Mouse (Mus musculus) midbrain, embryonic 11.5 days (tissue): ENCODE results near the gene Cav2. TPM values are rescaled to one million over a fixed set of nuclear protein-coding genes. Genes with fewer than 3 reads are reported as not detected.

Source experiments
- ATAC-seq: fragments of 200-750 bp; cut with Nextera tagmentation; 2 replicates; pipeline ENCODE4 v1.8.0; 2017; ENCODE audit warnings: moderate TSS enrichment, moderate library complexity; ENCODE audit not compliant: low FRiP score
- DNase-seq: peaks from one replicate; pipeline ENCODE4 v3.0.0; 2015; ENCODE audit warnings: low spot score; ENCODE audit errors: missing footprints
- H3K27ac ChIP-seq: fragments of 300-500 bp; sonication (generic); 2 replicates; pipeline ENCODE4 v1.5.1; 2014; ENCODE audit warnings: low read depth, low read length
- H3K27me3 ChIP-seq: fragments of 300-500 bp; sonication (generic); 2 replicates; pipeline ENCODE4 v1.6.1; 2014; ENCODE audit warnings: mild to moderate bottlenecking, low read length, moderate library complexity, mixed read lengths; ENCODE audit not compliant: control insufficient read depth, insufficient read depth
- H3K36me3 ChIP-seq: fragments of 300-500 bp; sonication (generic); 2 replicates; pipeline ENCODE4 v1.6.1; 2014; ENCODE audit warnings: mild to moderate bottlenecking, low read length, moderate library complexity, mixed read lengths; ENCODE audit not compliant: control insufficient read depth, insufficient read depth
- H3K4me1 ChIP-seq: fragments of 300-500 bp; sonication (generic); 2 replicates; pipeline ENCODE4 v1.6.1; 2014; ENCODE audit warnings: low read length; ENCODE audit not compliant: control insufficient read depth, insufficient read depth
- H3K4me2 ChIP-seq: fragments of 300-500 bp; sonication (generic); 2 replicates; pipeline ENCODE4 v1.6.1; 2014; ENCODE audit warnings: mild to moderate bottlenecking, moderate library complexity
- H3K4me3 ChIP-seq: fragments of 300-500 bp; sonication (generic); 2 replicates; pipeline ENCODE4 v1.5.1; 2014; ENCODE audit warnings: low read depth, low read length
- H3K9ac ChIP-seq: fragments of 300-500 bp; sonication (generic); 2 replicates; pipeline ENCODE4 v1.6.1; 2014; ENCODE audit warnings: low read length
- H3K9me3 ChIP-seq: fragments of 300-500 bp; sonication (generic); 2 replicates; pipeline ENCODE4 v1.6.1; 2016; ENCODE audit warnings: low read length; ENCODE audit not compliant: control insufficient read depth
- WGBS: fragments of 180-500 bp; shearing (Covaris S2); extraction: QIAGEN DNeasy Blood & Tissue Kit; methylation state at CpG from one replicate; pipeline ENCODE4 v1.1.7; 2014; 5-methylcytosine and 5-hydroxymethylcytosine counted together
- polyA plus RNA-seq: library from polyadenylated mRNA; unstranded; fragments of >200 nt; fragmentation: Nextera tagmentation; extraction: Ambion mirVana; gene quantifications from 2 replicates; pipeline ENCODE4 v1.2.1, GENCODE M21; 2014

Cav2 gene
- polyA plus RNA-seq, 1 experiment from 2014 or later = 6.2 TPM

GRCm38 (mm10) chr6:17262786-17263185 lies 18.2 kb upstream of the Cav2 start:
- no peaks in the 10 kb centered on the region for H3K9me3 ChIP-seq
- no peak overlapping the region for H3K27ac ChIP-seq
- WGBS = 65% methylated on average over 2 of the region's 2 CpGs
- no peak for ATAC-seq
- no peak for DNase-seq
- no peaks in the 10 kb centered on the region for H3K36me3 ChIP-seq
- no peak overlapping the region for H3K4me2 ChIP-seq
- no peak overlapping the region for H3K4me3 ChIP-seq
- H3K4me1 ChIP-seq = no peaks in the 10 kb centered on the region
- H3K27me3 ChIP-seq = no peaks in the 10 kb centered on the region
- no peak overlapping the region for H3K9ac ChIP-seq

- Histone ChIP-seq H3K4me3 (no peak overlapping the region), H3K36me3 (no peaks in the 10 kb centered on the region), H3K9ac (no peak overlapping the region), H3K27me3 (no peaks in the 10 kb centered on the region), H3K27ac (no peak overlapping the region), H3K4me2 (no peak overlapping the region), H3K4me1 (no peaks in the 10 kb centered on the region), H3K9me3 (no peaks in the 10 kb centered on the region)
- 74% methylated on average over 4 of the region's 4 CpGs for WGBS
- no peak for DNase-seq
- no peak for ATAC-seq
Observed at GRCm38 (mm10) chr6:17265043-17265442, 15.9 kb upstream of the Cav2 start.

- Histone ChIP-seq H3K4me3 (no peak overlapping the region), H3K9ac (no peak overlapping the region), H3K27ac (no peak overlapping the region), H3K27me3 (no peaks in the 10 kb centered on the region), H3K4me2 (no peak overlapping the region), H3K36me3 (no peaks in the 10 kb centered on the region), H3K4me1 (no peaks in the 10 kb centered on the region), H3K9me3 (no peaks in the 10 kb centered on the region)
- no peak for DNase-seq
- WGBS = 69% methylated on average over 3 of the region's 3 CpGs
- ATAC-seq = no peak
Observed at GRCm38 (mm10) chr6:17266466-17266865, 14.5 kb upstream of the Cav2 start.

GRCm38 (mm10) chr6:17278366-17278765 lies 2.6 kb upstream of the Cav2 start:
- no peak overlapping the region for H3K4me2 ChIP-seq
- H3K9ac ChIP-seq = no peak overlapping the region
- H3K36me3 ChIP-seq = no peaks in the 10 kb centered on the region
- no peak for DNase-seq
- no peak overlapping the region for H3K27ac ChIP-seq
- H3K4me1 ChIP-seq = peaks cover 7% of the 10 kb centered on the region; the same call in 1 of the 2 replicates
- H3K9me3 ChIP-seq = no peaks in the 10 kb centered on the region
- H3K27me3 ChIP-seq = 0 out of 2 replicates have a peak, but pooled peaks cover 2% of the 10 kb centered on the region
- no peak overlapping the region for H3K4me3 ChIP-seq
- 83% methylated on average over 3 of the region's 3 CpGs for WGBS
- ATAC-seq = no peak

- no peak for DNase-seq
- H3K27ac ChIP-seq = no peak overlapping the region
- peak overlapping the region; percentile 83 for H3K4me2 ChIP-seq
- no peaks in the 10 kb centered on the region for H3K36me3 ChIP-seq
- H3K4me1 ChIP-seq = peaks cover 7% of the 10 kb centered on the region; the same call in 1 of the 2 replicates
- H3K27me3 ChIP-seq = 0 out of 2 replicates have a peak, but pooled peaks cover 2% of the 10 kb centered on the region
- no peaks in the 10 kb centered on the region for H3K9me3 ChIP-seq
- no peak overlapping the region for H3K9ac ChIP-seq
- peak; percentile 17; the same call in 1 of the 2 replicates for ATAC-seq
- H3K4me3 ChIP-seq = peak overlapping the region; percentile 46
- 25% methylated on average over 8 of the region's 8 CpGs for WGBS
Observed at GRCm38 (mm10) chr6:17281757-17282092, 740 bp downstream of the Cav2 start.

GRCm38 (mm10) chr6:17282159-17282558 lies 1.2 kb downstream of the Cav2 start:
- Histone ChIP-seq H3K4me2 (no peak overlapping the region), H3K4me1 (peaks cover 7% of the 10 kb centered on the region; the same call in 1 of the 2 replicates), H3K9ac (no peak overlapping the region), H3K36me3 (no peaks in the 10 kb centered on the region), H3K27ac (no peak overlapping the region), H3K4me3 (no peak overlapping the region), H3K9me3 (no peaks in the 10 kb centered on the region), H3K27me3 (0 out of 2 replicates have a peak, but pooled peaks cover 2% of the 10 kb centered on the region)
- 42% methylated on average over 5 of the region's 5 CpGs for WGBS
- no peak for ATAC-seq
- DNase-seq = no peak

GRCm38 (mm10) chr6:17283834-17284233 lies 2.8 kb downstream of the Cav2 start:
- ATAC-seq (no peak), DNase-seq (no peak)
- Histone ChIP-seq H3K27me3 (0 out of 2 replicates have a peak, but pooled peaks cover 2% of the 10 kb centered on the region), H3K4me2 (no peak overlapping the region), H3K9me3 (no peaks in the 10 kb centered on the region), H3K4me3 (no peak overlapping the region), H3K9ac (no peak overlapping the region), H3K27ac (no peak overlapping the region), H3K4me1 (peaks cover 7% of the 10 kb centered on the region; the same call in 1 of the 2 replicates), H3K36me3 (no peaks in the 10 kb centered on the region)
- WGBS = 86% methylated on average over 3 of the region's 3 CpGs

- 82% methylated on average over 4 of the region's 4 CpGs for WGBS
- Histone ChIP-seq H3K9ac (no peak overlapping the region), H3K4me1 (peaks cover 4% of the 10 kb centered on the region; the same call in 1 of the 2 replicates), H3K4me2 (no peak overlapping the region), H3K4me3 (no peak overlapping the region), H3K27ac (no peak overlapping the region), H3K36me3 (no peaks in the 10 kb centered on the region), H3K27me3 (0 out of 2 replicates have a peak, but pooled peaks cover 1% of the 10 kb centered on the region), H3K9me3 (no peaks in the 10 kb centered on the region)
- ATAC-seq (no peak), DNase-seq (no peak)
Observed at GRCm38 (mm10) chr6:17286381-17286780, 5.4 kb downstream of the Cav2 start.

- H3K9ac ChIP-seq = no peak overlapping the region
Observed at GRCm38 (mm10) chr6:17295116-17295515, 14.1 kb downstream of the Cav2 start.

More at GRCm38 (mm10) chr6:17295116-17295515, 14.1 kb downstream of the Cav2 start:
- H3K27me3 ChIP-seq = no peaks in the 10 kb centered on the region
- DNase-seq = no peak
- no peak for ATAC-seq
- no peaks in the 10 kb centered on the region for H3K9me3 ChIP-seq
- peaks cover 8% of the 10 kb centered on the region; the same call in 1 of the 2 replicates for H3K4me1 ChIP-seq
- H3K27ac ChIP-seq = no peak overlapping the region
- H3K36me3 ChIP-seq = no peaks in the 10 kb centered on the region
- H3K4me2 ChIP-seq = no peak overlapping the region
- WGBS = 88% methylated on average over 5 of the region's 5 CpGs
- H3K4me3 ChIP-seq = no peak overlapping the region
